In genomic region chr11:60966974-60967373, GRCm38 (mm10) we compare ENCODE assay signal across 21 mouse cellular contexts. TPM values are rescaled to one million over a fixed set of nuclear protein-coding genes. Genes with fewer than 3 reads are reported as not detected.
DNase-seq lines count a peak whose midpoint lies in the region; ATAC-seq and TF ChIP-seq lines count a peak whose summit lies in the region.
"Had no signal": no experiment of that assay in that cellular context is flagged by ENCODE, and none has a peak within 500 bp of the region (broad histone marks: within the 10 kb centered on the region; RNA-seq: fewer than 3 reads in every experiment).

No protein-coding gene starts in this region.

- peak; percentile 73; the same call in 1 of the 2 replicates for ATAC-seq in lung, embryonic 14.5 days (ENCODE audit: insufficient read depth)
- no peak for ATAC-seq in stomach, embryonic 14.5 days (ENCODE audit: insufficient number of reproducible peaks, insufficient read depth, low FRiP score, low read depth)
- ATAC-seq in inflammation-experienced regulatory T-cells, adult 6 months: no peak
- ATAC-seq: forebrain, embryonic 14.5 days had no signal

- H3K9ac ChIP-seq in lung, embryonic 14.5 days: no peak overlapping the region
- no peak overlapping the region for H3K9ac ChIP-seq in stomach, embryonic 14.5 days (replicated peaks; ENCODE audit: low read depth, low read length)

- H3K27ac ChIP-seq in lung, embryonic 14.5 days (ENCODE audit: low read depth): 0 out of 2 replicates have a peak overlapping the region, but pooled peaks have one; percentile 6
- peak overlapping the region; percentile 40; the same call in 1 of the 2 replicates for H3K27ac ChIP-seq in stomach, embryonic 14.5 days (ENCODE audit: low read length)
- H3K27ac ChIP-seq: heart, embryonic 10.5 days; macrophage had no signal

- WGBS in lung, embryonic 14.5 days: 36% methylated on average over 6 of the region's 6 CpGs
- WGBS in stomach, embryonic 14.5 days: 52% methylated on average over 6 of the region's 6 CpGs

- peak; percentile 64 for DNase-seq in lung, embryonic 14.5 days
- DNase-seq in lung, adult 18-20 months: no peak
- DNase-seq in R1 (ENCODE audit: low read depth, low spot score): peak; percentile 41
- DNase-seq in fibroblast of lung, adult 2 months (ENCODE audit: low read depth): peak; percentile 35
- no peak for DNase-seq in adrenal gland, adult (ENCODE audit: inconsistent age in 2 of 2, low spot score in 1 of 2)
- DNase-seq: adrenal gland, adult 2 months; cerebellum, postnatal 10 days; embryo, embryonic 11 days; heart, postnatal 10 days; kidney, adult 18-20 months; kidney, postnatal 25 days; right cerebral cortex, adult 18-20 months had no signal

- H3K4me2 ChIP-seq in lung, embryonic 14.5 days: 0 out of 2 replicates have a peak overlapping the region, but pooled peaks have one; percentile 0
- H3K4me2 ChIP-seq in stomach, embryonic 14.5 days (replicated peaks; ENCODE audit: low read depth, low read length): no peak overlapping the region
- H3K4me2 ChIP-seq: liver, embryonic 11.5 days; midbrain, embryonic 11.5 days had no signal

- no peaks in the 10 kb centered on the region for H3K36me3 ChIP-seq in lung, embryonic 14.5 days (ENCODE audit: insufficient read depth)
- no peaks in the 10 kb centered on the region for H3K36me3 ChIP-seq in stomach, embryonic 14.5 days (ENCODE audit: control insufficient read depth, insufficient read depth, low read length)
- H3K36me3 ChIP-seq: G1E; heart, embryonic 10.5 days had no signal

- H3K27me3 ChIP-seq in lung, embryonic 14.5 days (ENCODE audit: insufficient read depth, low read length): no peaks in the 10 kb centered on the region
- H3K27me3 ChIP-seq in stomach, embryonic 14.5 days (ENCODE audit: control insufficient read depth, insufficient read depth, low read length): no peaks in the 10 kb centered on the region

- no peaks in the 10 kb centered on the region for H3K4me1 ChIP-seq in lung, embryonic 14.5 days (ENCODE audit: insufficient read depth)
- H3K4me1 ChIP-seq in stomach, embryonic 14.5 days (ENCODE audit: control insufficient read depth, insufficient read depth, low read length): no peaks in the 10 kb centered on the region
- H3K4me1 ChIP-seq: heart, embryonic 10.5 days had no signal

- H3K9me3 ChIP-seq in lung, embryonic 14.5 days (ENCODE audit: low read depth, low read length): no peaks in the 10 kb centered on the region
- no peaks in the 10 kb centered on the region for H3K9me3 ChIP-seq in stomach, embryonic 14.5 days (ENCODE audit: control insufficient read depth, low read depth, low read length)

- H3K4me3 ChIP-seq in lung, embryonic 14.5 days (ENCODE audit: low read depth, low read length): no peak overlapping the region
- no peak overlapping the region for H3K4me3 ChIP-seq in stomach, embryonic 14.5 days (ENCODE audit: low read depth, low read length)
- H3K4me3 ChIP-seq: heart, embryonic 10.5 days; myocyte had no signal

- TF ChIP-seq CTCF in lung, embryonic 14.5 days (IDR thresholded peaks at IDR 0.05; ENCODE audit: low read depth): no peak

RNA-seq across cellular contexts. Expression of gene Map2k3, which starts 35.1 kb away (rescaled TPM):
- 100.0 and 102 TPM in 2 replicates for polyA plus RNA-seq in lung, embryonic 14.5 days (2014; fragmentation: Nextera tagmentation; extraction: Ambion mirVana)
- polyA plus RNA-seq in stomach, embryonic 14.5 days (2014; fragmentation: Nextera tagmentation; extraction: Ambion mirVana): 79.7 and 80.0 TPM in 2 replicates
- 100 to 1,000 TPM in 1 of 3 experiments, 10 to 100 TPM in 2; 46.2 to 121 (median 54.2) TPM for polyA plus RNA-seq in inflammation-experienced regulatory T-cells, adult 6 months (2017; shearing (Covaris generic))

RNA-seq across cellular contexts. Expression of gene Natd1, which starts 52.4 kb away (rescaled TPM):
- polyA plus RNA-seq in lung, embryonic 14.5 days (2014; fragmentation: Nextera tagmentation; extraction: Ambion mirVana): 19.1 and 24.5 TPM in 2 replicates
- 14.7 and 16.7 TPM in 2 replicates for polyA plus RNA-seq in stomach, embryonic 14.5 days (2014; fragmentation: Nextera tagmentation; extraction: Ambion mirVana)
- polyA plus RNA-seq in inflammation-experienced regulatory T-cells, adult 6 months (2017; shearing (Covaris generic)): 1 to 10 TPM; 5.4 to 6.7 (median 6.4) TPM

RNA-seq across cellular contexts. Expression of gene Kcnj12, which starts 55.4 kb away (rescaled TPM):
- 0.26 and 0.30 TPM in 2 replicates for polyA plus RNA-seq in lung, embryonic 14.5 days (2014; fragmentation: Nextera tagmentation; extraction: Ambion mirVana)
- polyA plus RNA-seq in stomach, embryonic 14.5 days (2014; fragmentation: Nextera tagmentation; extraction: Ambion mirVana): 0.77 and 1.5 TPM in 2 replicates
- polyA plus RNA-seq in inflammation-experienced regulatory T-cells, adult 6 months (2017; shearing (Covaris generic)): not detected
- polyA plus RNA-seq: G1E; liver, embryonic 11.5 days; macrophage had no signal

Comparison
In these comparisons a context has a peak if more than half of its experiments do, and no peak if none do; other contexts are left out.
1. DNase-seq: peak in lung, embryonic 14.5 days (single experiment), R1 (single experiment) and fibroblast of lung, adult 2 months (single experiment); none in lung, adult 18-20 months (0 of 2) and adrenal gland, adult (0 of 2).